ENCODE assay signal across 8 mouse cellular contexts in the genomic region with DNA sequence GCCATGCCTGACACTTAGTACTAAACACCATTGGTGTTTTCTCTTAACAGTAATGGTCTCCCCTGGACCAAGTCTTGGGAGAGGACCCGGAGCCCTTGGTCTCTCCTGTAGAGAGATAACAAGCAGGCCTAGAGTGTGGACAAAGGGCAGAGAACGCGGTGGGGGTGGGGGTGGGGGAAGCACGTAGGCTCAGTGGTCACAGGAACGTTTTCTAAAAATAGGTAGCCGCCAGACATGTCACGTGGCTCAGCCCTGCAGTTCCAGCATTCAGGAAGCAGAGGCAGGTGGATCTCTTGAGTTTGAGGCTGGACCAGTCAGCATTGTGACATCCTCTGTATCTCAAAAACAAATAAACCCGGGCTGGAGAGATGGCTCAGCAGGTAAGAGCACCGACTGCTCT. TPM values are rescaled to one million over a fixed set of nuclear protein-coding genes. Genes with fewer than 3 reads are reported as not detected.
A peak's percentile ranks its signal among the peaks of the same experiment; 100 is the strongest.
DNase-seq lines count a peak whose midpoint lies in the region; ATAC-seq and TF ChIP-seq lines count a peak whose summit lies in the region.

No protein-coding gene starts in this region.

- peak overlapping the region; percentile 90; the same call in 1 of the 2 replicates for H3K27ac ChIP-seq in kidney, postnatal 0 days
- H3K27ac ChIP-seq in bone marrow macrophage, adult 2 months (ENCODE audit: insufficient read depth, low read depth, low read length) = peak overlapping the region; percentile 91
- peak overlapping the region; percentile 97 for H3K27ac ChIP-seq in hindbrain, postnatal 0 days

- TF ChIP-seq CTCF in kidney, postnatal 0 days (IDR thresholded peaks at IDR 0.05; ENCODE audit: low read depth) = no peak
- TF ChIP-seq CTCF in bone marrow macrophage, adult 2 months (IDR thresholded peaks at IDR 0.05; ENCODE audit: low read depth, low read length) = no peak
- no peak for TF ChIP-seq CTCF in hindbrain, postnatal 0 days (IDR thresholded peaks at IDR 0.05; ENCODE audit: low read depth)

- peak overlapping the region; percentile 69 for H3K4me2 ChIP-seq in kidney, postnatal 0 days (ENCODE audit: low read length)
- H3K4me2 ChIP-seq in hindbrain, postnatal 0 days (ENCODE audit: low read depth, low read length) = peak overlapping the region; percentile 75

- H3K27me3 ChIP-seq in kidney, postnatal 0 days (ENCODE audit: insufficient read depth, low read length) = no peaks in the 10 kb centered on the region
- no peaks in the 10 kb centered on the region for H3K27me3 ChIP-seq in hindbrain, postnatal 0 days (ENCODE audit: insufficient read depth, low read length)

- H3K36me3 ChIP-seq in kidney, postnatal 0 days (ENCODE audit: insufficient read depth, low read length) = no peaks in the 10 kb centered on the region
- no peaks in the 10 kb centered on the region for H3K36me3 ChIP-seq in hindbrain, postnatal 0 days (ENCODE audit: insufficient read depth, low read length)

- no peak for DNase-seq in kidney, postnatal 0 days (ENCODE audit: low spot score)
- DNase-seq in kidney, postnatal 14 days = no peak
- peak; percentile 22 for DNase-seq in hindbrain, postnatal 0 days (ENCODE audit: low spot score)
- no peak for DNase-seq in right cerebral cortex, postnatal 10 days (ENCODE audit: low spot score in 2 of 2)
- no peak for DNase-seq in thymus, postnatal 25 days
- no peak for DNase-seq in adrenal gland, postnatal 36 days

- H3K4me1 ChIP-seq in kidney, postnatal 0 days (replicated peaks; ENCODE audit: insufficient read depth, low read length) = no peaks in the 10 kb centered on the region; the same call in 1 of the 2 replicates
- peaks cover 14% of the 10 kb centered on the region for H3K4me1 ChIP-seq in bone marrow macrophage, adult 2 months (ENCODE audit: control insufficient read depth, insufficient read depth, low read length)
- peaks cover 16% of the 10 kb centered on the region for H3K4me1 ChIP-seq in hindbrain, postnatal 0 days (ENCODE audit: insufficient read depth, low read length)

- H3K4me3 ChIP-seq in kidney, postnatal 0 days (replicated peaks; ENCODE audit: low read depth, low read length) = peak overlapping the region; percentile 64
- peak overlapping the region; percentile 77 for H3K4me3 ChIP-seq in bone marrow macrophage, adult 2 months (ENCODE audit: insufficient read depth, low read length)
- H3K4me3 ChIP-seq in hindbrain, postnatal 0 days (ENCODE audit: low read length) = peak overlapping the region; percentile 75

- WGBS in kidney, postnatal 0 days = 38% methylated on average over 9 of the region's 9 CpGs
- 44% methylated on average over 9 of the region's 9 CpGs for WGBS in hindbrain, postnatal 0 days

- TF ChIP-seq POLR2A in bone marrow macrophage, adult 2 months (IDR thresholded peaks at IDR 0.05; ENCODE audit: borderline replicate concordance, low read depth, low read length) = no peak

- no peak for ATAC-seq in kidney, postnatal 0 days (replicated peaks; ENCODE audit: low FRiP score, low read depth)
- ATAC-seq in hindbrain, postnatal 0 days = no peak
- ATAC-seq in monocyte, adult 5-6 weeks (replicated peaks; ENCODE audit: insufficient number of reproducible peaks, low FRiP score, low TSS enrichment, poor library complexity, severe bottlenecking) = 0 out of 2 replicates have a peak, but pooled peaks have one; percentile 3

- peak overlapping the region; percentile 76; the same call in 1 of the 2 replicates for H3K9ac ChIP-seq in kidney, postnatal 0 days (ENCODE audit: low read depth, low read length)
- H3K9ac ChIP-seq in hindbrain, postnatal 0 days (replicated peaks; ENCODE audit: low read length) = peak overlapping the region; percentile 96

- H3K9me3 ChIP-seq in kidney, postnatal 0 days (replicated peaks; ENCODE audit: low read length) = no peaks in the 10 kb centered on the region
- no peaks in the 10 kb centered on the region for H3K9me3 ChIP-seq in hindbrain, postnatal 0 days (ENCODE audit: low read length)

RNA-seq across cellular contexts. Expression of a gene that starts 1.2 kb away (rescaled TPM):
- polyA plus RNA-seq in kidney, postnatal 0 days (2015; fragmentation: Nextera tagmentation; extraction: Ambion mirVana) = 215 and 237 TPM in 2 replicates
- polyA plus RNA-seq in bone marrow macrophage, adult 2 months (2012; ENCODE audit: insufficient read depth, insufficient read length, missing spikeins) = 62.0 and 70.2 TPM in 2 replicates
- 292 and 298 TPM in 2 replicates for total RNA-seq in hindbrain, postnatal 0 days (2014; rRNA removed)
- 485 and 499 TPM in 2 replicates for polyA plus RNA-seq in hindbrain, postnatal 0 days (2015; fragmentation: Nextera tagmentation; extraction: Ambion mirVana)
- total RNA-seq in monocyte, adult 5-6 weeks (2017) = 37.0 to 61.9 TPM (median 50.8 TPM) in 3 replicates
- total RNA-seq in adrenal gland, postnatal 36 days (2021) = 100 to 1,000 TPM; 120 to 137 TPM
